Comparison of ENCODE assay signal across 9 mouse cellular contexts in genomic region chr11:63919211-63920098, GRCm38 (mm10). TPM values are rescaled to one million over a fixed set of nuclear protein-coding genes. Genes with fewer than 3 reads are reported as not detected.
DNase-seq lines count a peak whose midpoint lies in the region; ATAC-seq and TF ChIP-seq lines count a peak whose summit lies in the region.
"Had no signal": no experiment of that assay in that cellular context is flagged by ENCODE, and none has a peak within 500 bp of the region (broad histone marks: within the 10 kb centered on the region; RNA-seq: fewer than 3 reads in every experiment).

No protein-coding gene starts in this region.

- intact Hi-C loops in heart, postnatal 14 days (cut with DNase I): loop anchor here (2.0 to 10.0 kb wide), 3 partner anchors 305 to 978 kb away; no protein-coding TSS in a partner anchor
- intact Hi-C loops in left cerebral cortex, postnatal 25 days (cut with DNase I): loop anchor here (2.0 to 5.0 kb wide), 4 partner anchors 158 to 1048 kb away; partner anchors contain the start of gene Cox10

- no peak for ATAC-seq in heart, embryonic 16.5 days (replicated peaks; ENCODE audit: extremely low read depth, insufficient read depth, low FRiP score)
- no peak for ATAC-seq in midbrain, postnatal 0 days (ENCODE audit: low FRiP score)
- no peak for ATAC-seq in frontal cortex, adult (ENCODE audit: low TSS enrichment)

- peak overlapping the region; percentile 66 for H3K4me3 ChIP-seq in heart, embryonic 16.5 days (ENCODE audit: low read length)
- peak overlapping the region; percentile 64; the same call in 1 of the 2 replicates for H3K4me3 ChIP-seq in brown adipose tissue, adult 24 weeks (ENCODE audit: insufficient read depth, low read depth, low read length)
- peak overlapping the region; percentile 50 for H3K4me3 ChIP-seq in midbrain, postnatal 0 days (ENCODE audit: low read depth, low read length)

- H3K27ac ChIP-seq in heart, embryonic 16.5 days (ENCODE audit: low read length): no peak overlapping the region
- H3K27ac ChIP-seq in brown adipose tissue, adult 24 weeks (replicated peaks; ENCODE audit: low read depth, low read length): no peak overlapping the region
- peak overlapping the region; percentile 58 for H3K27ac ChIP-seq in midbrain, postnatal 0 days (ENCODE audit: low read depth, low read length)

- 10% methylated on average over 52 of the region's 52 CpGs for WGBS in heart, embryonic 16.5 days
- WGBS in midbrain, postnatal 0 days: 4% methylated on average over 49 of the region's 52 CpGs

- no peak for DNase-seq in heart, postnatal 14 days
- DNase-seq in induced T-regulatory cell, adult 2 months (ENCODE audit: low read depth): peak; percentile 27
- DNase-seq in midbrain, postnatal 0 days (ENCODE audit: low spot score): no peak
- no peak for DNase-seq in left cerebral cortex, postnatal 25 days (ENCODE audit: low spot score in 2 of 2)
- DNase-seq in layer of hippocampus, postnatal 25 days (ENCODE audit: extremely low spot score in 1 of 2, low spot score in 1 of 2): no peak

- H3K9me3 ChIP-seq in heart, embryonic 16.5 days (replicated peaks; ENCODE audit: control insufficient read depth, low read length): no peaks in the 10 kb centered on the region
- no peaks in the 10 kb centered on the region for H3K9me3 ChIP-seq in midbrain, postnatal 0 days (ENCODE audit: low read length)

- H3K4me1 ChIP-seq in heart, embryonic 16.5 days (ENCODE audit: control insufficient read depth, insufficient read depth, low read length): peaks cover 38% of the 10 kb centered on the region
- H3K4me1 ChIP-seq in brown adipose tissue, adult 24 weeks (ENCODE audit: control insufficient read depth, insufficient read depth, insufficient read length, low read length): no peaks in the 10 kb centered on the region
- peaks cover 9% of the 10 kb centered on the region; the same call in 1 of the 2 replicates for H3K4me1 ChIP-seq in midbrain, postnatal 0 days (ENCODE audit: insufficient read depth, low read length)

- H3K36me3 ChIP-seq in heart, embryonic 16.5 days (ENCODE audit: control insufficient read depth, insufficient read depth): no peaks in the 10 kb centered on the region
- H3K36me3 ChIP-seq in midbrain, postnatal 0 days (ENCODE audit: insufficient read depth, low read length): no peaks in the 10 kb centered on the region

- peak overlapping the region; percentile 56 for H3K9ac ChIP-seq in heart, embryonic 16.5 days (ENCODE audit: low read length)
- H3K9ac ChIP-seq in midbrain, postnatal 0 days (replicated peaks; ENCODE audit: low read length, poor library complexity, severe bottlenecking): peak overlapping the region; percentile 68

- peak overlapping the region; percentile 95 for H3K4me2 ChIP-seq in heart, embryonic 16.5 days (ENCODE audit: low read depth, low read length)
- H3K4me2 ChIP-seq in midbrain, postnatal 0 days (ENCODE audit: low read depth, low read length, poor library complexity, severe bottlenecking): peak overlapping the region; percentile 74

- peaks cover 51% of the 10 kb centered on the region for H3K27me3 ChIP-seq in heart, embryonic 16.5 days (ENCODE audit: control insufficient read depth, insufficient read depth, low read length)
- peaks cover 18% of the 10 kb centered on the region for H3K27me3 ChIP-seq in midbrain, postnatal 0 days (ENCODE audit: insufficient read depth, low read length)
- H3K27me3 ChIP-seq: Patski had no signal

- no peak for TF ChIP-seq CTCF in midbrain, postnatal 0 days (IDR thresholded peaks at IDR 0.05)

RNA-seq across cellular contexts. Expression of gene Hs3st3b1, which starts 2.6 kb away (rescaled TPM):
- polyA plus RNA-seq in heart, embryonic 16.5 days (2015; fragmentation: Nextera tagmentation; extraction: Ambion mirVana): 1.7 and 2.7 TPM in 2 replicates
- total RNA-seq in heart, postnatal 14 days (2021): 1 to 10 TPM; 1.3 TPM
- polyA plus RNA-seq in brown adipose tissue, adult 24 weeks (2012; ENCODE audit: insufficient read depth, insufficient read length, missing spikeins): 0.67 and 0.75 TPM in 2 replicates
- total RNA-seq in midbrain, postnatal 0 days (2014; rRNA removed): 24.9 and 27.6 TPM in 2 replicates
- polyA plus RNA-seq in midbrain, postnatal 0 days (2015; fragmentation: Nextera tagmentation; extraction: Ambion mirVana): 7.9 and 9.0 TPM in 2 replicates
- total RNA-seq in left cerebral cortex, postnatal 25 days (2021): 1 to 10 TPM; 1.2 to 1.3 TPM
- under 1 TPM; 0.47 to 0.49 TPM for total RNA-seq in layer of hippocampus, postnatal 25 days (2021)

Comparison
In these comparisons a context has a peak if more than half of its experiments do, and no peak if none do; other contexts are left out.
1. RNA of gene Hs3st3b1, which starts 2.6 kb away (total RNA-seq): 24.9 to 27.6 TPM in midbrain, postnatal 0 days; 1.3 TPM in heart, postnatal 14 days, 1.2 to 1.3 TPM in left cerebral cortex, postnatal 25 days and 0.47 to 0.49 TPM in layer of hippocampus, postnatal 25 days; every median in the first group is over 10 times any median in the second.
2. Peak in every context shown above with its lines, with median percentiles within 50 percentile points of each other: H3K4me3 ChIP-seq.